21 mouse cellular contexts compared by ENCODE assay signal in genomic region chr13:96424496-96425274, GRCm38 (mm10). TPM values are rescaled to one million over a fixed set of nuclear protein-coding genes. Genes with fewer than 3 reads are reported as not detected.
"Had no signal": no experiment of that assay in that cellular context is flagged by ENCODE, and none has a peak within 500 bp of the region (broad histone marks: within the 10 kb centered on the region; RNA-seq: fewer than 3 reads in every experiment).

No protein-coding gene starts in this region.

- H3K9me3 ChIP-seq: lung, embryonic 15.5 days; megakaryocyte, embryonic 14.5 days; midbrain, embryonic 13.5 days; midbrain, embryonic 15.5 days; neural tube, embryonic 12.5 days; stomach, embryonic 15.5 days had no signal

- H3K27me3 ChIP-seq: lung, embryonic 15.5 days; midbrain, embryonic 13.5 days; midbrain, embryonic 15.5 days; neural tube, embryonic 12.5 days; stomach, embryonic 15.5 days had no signal

- H3K36me3 ChIP-seq: lung, embryonic 15.5 days; midbrain, embryonic 15.5 days; stomach, embryonic 15.5 days had no signal

- H3K4me3 ChIP-seq: lung, embryonic 15.5 days; megakaryocyte, embryonic 14.5 days; midbrain, embryonic 13.5 days; midbrain, embryonic 15.5 days; neural tube, embryonic 12.5 days; stomach, embryonic 15.5 days had no signal

- H3K27ac ChIP-seq: lung, embryonic 15.5 days; macrophage; midbrain, embryonic 13.5 days; midbrain, embryonic 15.5 days; neural tube, embryonic 12.5 days; stomach, embryonic 15.5 days; stomach, postnatal 0 days had no signal

- DNase-seq: lung, adult 2 months; lung, postnatal 14 days; lung, postnatal 36 days; right cerebral cortex, postnatal 14 days; thymus, adult 2 months; thymus, postnatal 25 days; thymus, postnatal 4 days had no signal

- H3K4me1 ChIP-seq: lung, embryonic 15.5 days; megakaryocyte, embryonic 14.5 days; midbrain, embryonic 13.5 days; midbrain, embryonic 15.5 days; neural tube, embryonic 12.5 days; stomach, embryonic 15.5 days had no signal

RNA-seq across cellular contexts. Expression of gene Ankdd1b, which starts 46.3 kb away (rescaled TPM):
- total RNA-seq: monocyte, adult 5-6 weeks; neutrophil, adult 5-6 weeks had no signal
- polyA plus RNA-seq: macrophage; midbrain, embryonic 11.5 days; midbrain, embryonic 13.5 days; midbrain, embryonic 15.5 days; midbrain, postnatal 0 days; neural tube, embryonic 14.5 days; spleen, adult 2 months had no signal
